Mouse (Mus musculus) ES-CJ7 (cell line): ENCODE measurements around the gene Mpv17l.
A peak's percentile ranks its signal among the peaks of the same experiment; 100 is the strongest.
"Not testable (repeated sequence)": the region's sequence is repeated elsewhere in the genome, so short reads cannot be mapped to it uniquely, and the experiment has no call there.

Experiments used
- DNase-seq: peaks from one replicate; pipeline ENCODE4 v3.0.0; 2011; ENCODE audit warnings: low read depth, low spot score

The Mpv17l gene

GRCm38 (mm10) chr16:13902888-13903483 lies at the start of gene Mpv17l, which contains the start of gene Pdxdc1:
Gene Mpv17l (plus strand): TSS chr16:13903161.
Gene Pdxdc1 (minus strand): TSS chr16:13903131.
- peak; percentile 95 for DNase-seq

GRCm38 (mm10) chr16:13853886-13854285 lies 49.1 kb upstream of the Mpv17l start:
- DNase-seq: no peak

- DNase-seq: no peak
Observed at GRCm38 (mm10) chr16:13866076-13866475, 36.9 kb upstream of the Mpv17l start.

GRCm38 (mm10) chr16:13866616-13867015 lies 36.3 kb upstream of the Mpv17l start:
- DNase-seq: no peak

GRCm38 (mm10) chr16:13867406-13867805 lies 35.6 kb upstream of the Mpv17l start:
- DNase-seq: peak; percentile 44

GRCm38 (mm10) chr16:13867910-13868514 lies 34.9 kb upstream of the Mpv17l start:
- DNase-seq: peak; percentile 25

- no peak for DNase-seq
Observed at GRCm38 (mm10) chr16:13875483-13875882, 27.5 kb upstream of the Mpv17l start.

- no peak for DNase-seq
Observed at GRCm38 (mm10) chr16:13883094-13883774, 19.7 kb upstream of the Mpv17l start.

GRCm38 (mm10) chr16:13890449-13890848 lies 12.5 kb upstream of the Mpv17l start:
- DNase-seq: no peak

GRCm38 (mm10) chr16:13892850-13893249 lies 10.1 kb upstream of the Mpv17l start:
- DNase-seq: no peak

GRCm38 (mm10) chr16:13894097-13894496 lies 8.9 kb upstream of the Mpv17l start:
- DNase-seq: no peak

- DNase-seq: no peak
Observed at GRCm38 (mm10) chr16:13895740-13896139, 7.2 kb upstream of the Mpv17l start.

GRCm38 (mm10) chr16:13896357-13896756 lies 6.6 kb upstream of the Mpv17l start:
- no peak for DNase-seq

- DNase-seq: no peak
Observed at GRCm38 (mm10) chr16:13898981-13899380, 4.0 kb upstream of the Mpv17l start.

GRCm38 (mm10) chr16:13902397-13902831 lies 547 bp upstream of the Mpv17l start:
- peak; percentile 63 for DNase-seq

- peak; percentile 92 for DNase-seq
Observed at GRCm38 (mm10) chr16:13903488-13903887, 527 bp downstream of the Mpv17l start.

- DNase-seq: no peak
Observed at GRCm38 (mm10) chr16:13907297-13907696, 4.3 kb downstream of the Mpv17l start.

- DNase-seq: no peak
Observed at GRCm38 (mm10) chr16:13920093-13920492, 17.1 kb downstream of the Mpv17l start.

- peak; percentile 87 for DNase-seq
Observed at GRCm38 (mm10) chr16:13921063-13921462, 18.1 kb downstream of the Mpv17l start.

- DNase-seq: peak; percentile 35
Observed at GRCm38 (mm10) chr16:13921781-13922180, 18.8 kb downstream of the Mpv17l start.

GRCm38 (mm10) chr16:13922499-13922898 lies 19.5 kb downstream of the Mpv17l start:
- not testable (repeated sequence) for DNase-seq

GRCm38 (mm10) chr16:13922966-13923365 lies 20.0 kb downstream of the Mpv17l start:
- not testable (repeated sequence) for DNase-seq
